Mouse (Mus musculus): ENCODE results near the gene AI481877. TPM values are rescaled to one million over a fixed set of nuclear protein-coding genes. Genes with fewer than 3 reads are reported as not detected.

AI481877 gene
- total and polyA plus RNA-seq, 3 experiments = 0.01 TPM; not detected in 2

DNA sequence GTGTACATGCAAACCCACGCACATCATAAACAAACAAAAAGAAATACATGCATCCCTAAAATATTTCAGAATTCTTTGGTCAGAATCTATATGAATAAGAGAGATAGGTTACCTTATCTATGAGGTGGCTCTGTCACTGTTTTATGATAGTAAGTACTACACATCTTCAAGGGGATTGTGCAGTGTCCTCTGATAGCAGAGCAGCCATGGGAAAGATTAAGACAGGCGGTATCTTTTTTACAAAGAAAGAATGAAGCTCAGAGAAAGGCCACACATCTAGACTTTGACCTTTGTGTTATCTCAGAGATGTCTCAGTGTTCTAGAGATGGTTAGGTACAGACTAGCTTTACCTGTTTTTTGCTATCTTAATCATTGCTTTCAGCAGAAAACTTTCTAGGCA is 121.9 kb downstream of the AI481877 start:
- Histone ChIP-seq H3K4me3 (ENCODE audit: control insufficient read depth in 1 of 2, insufficient read depth in 1 of 2, low read depth in 2 of 2, low read length in 2 of 2) (no peak overlapping the region), H3K79me2 (ENCODE audit: control insufficient read depth, insufficient read depth, low read length, poor library complexity) (peaks cover 6% of the 10 kb centered on the region; the same call in 1 of the 2 replicates), H3K27me3 (ENCODE audit: control insufficient read depth in 1 of 2, insufficient read depth in 2 of 2, low read length in 2 of 2) (no peaks in the 10 kb centered on the region), H3K4me1 (ENCODE audit: control insufficient read depth in 1 of 2, insufficient read depth in 2 of 2, low read length in 2 of 2) (peaks cover 4 to 5% of the 10 kb centered on the region in 2 experiments; a peak in 3 of 4 replicates), H3K9ac (ENCODE audit: control insufficient read depth, low read depth, low read length, poor library complexity, severe bottlenecking) (no peak overlapping the region), H3K27ac (ENCODE audit: control insufficient read depth, low read depth, low read length) (no peak overlapping the region), H3K36me3 (ENCODE audit: control insufficient read depth in 1 of 2, insufficient read depth in 2 of 2, low read length in 2 of 2) (peaks cover 6 to 21% of the 10 kb centered on the region in 2 experiments), H3K9me3 (replicated peaks; ENCODE audit: insufficient read depth, low read length) (no peaks in the 10 kb centered on the region)
- DNase-seq (ENCODE audit: low read depth, low spot score) = no peak
- TF ChIP-seq JUND (IDR thresholded peaks at IDR 0.05; ENCODE audit: low read depth, low read length) = no peak
- no peak for TF ChIP-seq MYC (IDR thresholded peaks at IDR 0.05; ENCODE audit: low read depth, low read length)
- no peak for TF ChIP-seq MXI1 (IDR thresholded peaks at IDR 0.05; ENCODE audit: low read depth, low read length)
- TF ChIP-seq GATA1 (IDR thresholded peaks at IDR 0.05; ENCODE audit: low read depth, low read length) = peak; percentile 43; the same call in 1 of the 2 replicates
- TF ChIP-seq HCFC1 (IDR thresholded peaks at IDR 0.05; ENCODE audit: low read depth, low read length) = no peak

DNA sequence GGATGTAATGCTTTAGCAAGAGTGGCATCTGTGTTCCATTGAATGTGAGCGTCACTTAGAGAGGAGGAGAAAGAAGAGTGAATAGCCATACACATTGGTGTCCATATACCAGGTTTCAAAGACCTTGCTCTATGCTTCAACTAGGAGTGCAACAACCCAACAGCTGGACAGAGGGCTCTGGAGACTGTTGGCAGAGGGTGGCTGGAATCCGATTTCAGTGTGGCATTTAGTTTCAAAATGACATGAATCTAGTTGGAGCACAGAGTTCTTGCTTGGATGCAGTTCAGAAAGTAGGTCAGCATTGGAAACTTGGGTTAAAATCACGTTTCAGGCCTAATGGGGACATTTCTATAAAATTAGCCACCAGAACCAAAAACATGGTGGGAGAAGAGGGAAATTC is 123.6 kb downstream of the AI481877 start:
- H3K36me3 ChIP-seq (ENCODE audit: control insufficient read depth in 1 of 2, insufficient read depth in 2 of 2, low read length in 2 of 2) = peaks cover 14 to 19% of the 10 kb centered on the region in 2 experiments
- no peaks in the 10 kb centered on the region for H3K9me3 ChIP-seq (replicated peaks; ENCODE audit: insufficient read depth, low read length)
- no peak for DNase-seq (ENCODE audit: low read depth, low spot score)
- H3K27me3 ChIP-seq (ENCODE audit: control insufficient read depth in 1 of 2, insufficient read depth in 2 of 2, low read length in 2 of 2) = no peaks in the 10 kb centered on the region
- no peak overlapping the region for H3K27ac ChIP-seq (ENCODE audit: control insufficient read depth, low read depth, low read length)
- H3K4me3 ChIP-seq (ENCODE audit: control insufficient read depth in 1 of 2, insufficient read depth in 1 of 2, low read depth in 2 of 2, low read length in 2 of 2) = no peak overlapping the region
- H3K4me1 ChIP-seq (ENCODE audit: control insufficient read depth in 1 of 2, insufficient read depth in 2 of 2, low read length in 2 of 2) = peaks cover 12 to 16% of the 10 kb centered on the region in 2 experiments
- H3K79me2 ChIP-seq (ENCODE audit: control insufficient read depth, insufficient read depth, low read length, poor library complexity) = peaks cover 18% of the 10 kb centered on the region
- H3K9ac ChIP-seq (ENCODE audit: control insufficient read depth, low read depth, low read length, poor library complexity, severe bottlenecking) = no peak overlapping the region
- TF ChIP-seq MAX (IDR thresholded peaks at IDR 0.05; ENCODE audit: low read length) = no peak
- TF ChIP-seq ZC3H11A (IDR thresholded peaks at IDR 0.05; ENCODE audit: low read depth, low read length) = no peak
- no peak for TF ChIP-seq MAFK (IDR thresholded peaks at IDR 0.05; ENCODE audit: borderline replicate concordance, low read depth, low read length)
- no peak for TF ChIP-seq SIN3A (IDR thresholded peaks at IDR 0.05; ENCODE audit: low read length)
- TF ChIP-seq KAT2A (conservative IDR thresholded peaks at IDR 0.05; ENCODE audit: low read depth, low read length) = no peak
- TF ChIP-seq UBTF (IDR thresholded peaks at IDR 0.05; ENCODE audit: borderline replicate concordance, insufficient read depth, low read depth, low read length) = no peak
- no peak for TF ChIP-seq TAL1 (IDR thresholded peaks at IDR 0.05; ENCODE audit: low read length)
- no peak for TF ChIP-seq JUND (IDR thresholded peaks at IDR 0.05; ENCODE audit: low read depth, low read length)
- no peak for TF ChIP-seq MYB (IDR thresholded peaks at IDR 0.05; ENCODE audit: low read depth, low read length)
- no peak for TF ChIP-seq MXI1 (IDR thresholded peaks at IDR 0.05; ENCODE audit: low read depth, low read length)
- no peak for TF ChIP-seq RCOR1 (IDR thresholded peaks at IDR 0.05; ENCODE audit: low read depth, low read length)
- TF ChIP-seq EP300 (IDR thresholded peaks at IDR 0.05; ENCODE audit: low read depth in 1 of 2, low read length in 2 of 2) = no peak
- TF ChIP-seq MAZ (IDR thresholded peaks at IDR 0.05; ENCODE audit: low read depth, low read length) = no peak
- TF ChIP-seq ETS1 (IDR thresholded peaks at IDR 0.05; ENCODE audit: low read depth, low read length) = no peak
- no peak for TF ChIP-seq HCFC1 (IDR thresholded peaks at IDR 0.05; ENCODE audit: low read depth, low read length)
